Mouse (Mus musculus) liver, embryonic 15.5 days (tissue): ENCODE results near the gene Srrm3. TPM values are rescaled to one million over a fixed set of nuclear protein-coding genes. Genes with fewer than 3 reads are reported as not detected.

Experiments
- ATAC-seq: fragments of 200-750 bp; cut with Nextera tagmentation; 2 replicates; pipeline ENCODE4 v1.8.0; 2017; ENCODE audit warnings: moderate number of reproducible peaks, mild to moderate bottlenecking, moderate library complexity; ENCODE audit not compliant: insufficient read depth
- H3K27ac ChIP-seq: fragments of 300-500 bp; sonication (generic); replicated peaks from 2 replicates; pipeline ENCODE4 v1.5.1; 2015; ENCODE audit warnings: mild to moderate bottlenecking, inconsistent platforms
- H3K27me3 ChIP-seq: fragments of 300-500 bp; sonication (generic); 2 replicates; pipeline ENCODE4 v1.6.1; 2015; ENCODE audit warnings: mild to moderate bottlenecking, inconsistent platforms
- H3K36me3 ChIP-seq: fragments of 300-500 bp; sonication (generic); replicated peaks from 2 replicates; pipeline ENCODE4 v1.6.1; 2015; ENCODE audit warnings: moderate library complexity, mild to moderate bottlenecking, inconsistent platforms
- H3K4me1 ChIP-seq: fragments of 300-500 bp; sonication (generic); replicated peaks from 2 replicates; pipeline ENCODE4 v1.6.1; 2015; ENCODE audit warnings: inconsistent platforms
- H3K4me2 ChIP-seq: fragments of 300-500 bp; sonication (generic); 2 replicates; pipeline ENCODE4 v1.6.1; 2015; ENCODE audit warnings: moderate library complexity, mild to moderate bottlenecking, inconsistent platforms
- H3K4me3 ChIP-seq: fragments of 300-500 bp; sonication (generic); replicated peaks from 2 replicates; pipeline ENCODE4 v1.5.1; 2015; ENCODE audit warnings: mild to moderate bottlenecking, inconsistent platforms
- H3K9ac ChIP-seq: fragments of 300-500 bp; sonication (generic); 2 replicates; pipeline ENCODE4 v1.6.1; 2015; ENCODE audit warnings: moderate library complexity, mild to moderate bottlenecking, inconsistent platforms
- H3K9me3 ChIP-seq: fragments of 300-500 bp; sonication (generic); replicated peaks from 2 replicates; pipeline ENCODE4 v1.6.1; 2016; ENCODE audit warnings: inconsistent platforms
- WGBS: fragments of 180-500 bp; shearing (Covaris S2); methylation state at CpG from one replicate; pipeline ENCODE4 v1.1.7; 2015; ENCODE audit warnings: mixed read lengths; ENCODE audit not compliant: insufficient replicate concordance; 5-methylcytosine and 5-hydroxymethylcytosine counted together
- polyA plus RNA-seq: library from polyadenylated mRNA; unstranded; fragments of >200 nt; fragmentation: Nextera tagmentation; extraction: Ambion mirVana; gene quantifications from 2 replicates; pipeline ENCODE4 v1.2.1, GENCODE M21; 2015

The Srrm3 gene
- polyA plus RNA-seq, 1 experiment from 2014 or later: 0.02 TPM

DNA sequence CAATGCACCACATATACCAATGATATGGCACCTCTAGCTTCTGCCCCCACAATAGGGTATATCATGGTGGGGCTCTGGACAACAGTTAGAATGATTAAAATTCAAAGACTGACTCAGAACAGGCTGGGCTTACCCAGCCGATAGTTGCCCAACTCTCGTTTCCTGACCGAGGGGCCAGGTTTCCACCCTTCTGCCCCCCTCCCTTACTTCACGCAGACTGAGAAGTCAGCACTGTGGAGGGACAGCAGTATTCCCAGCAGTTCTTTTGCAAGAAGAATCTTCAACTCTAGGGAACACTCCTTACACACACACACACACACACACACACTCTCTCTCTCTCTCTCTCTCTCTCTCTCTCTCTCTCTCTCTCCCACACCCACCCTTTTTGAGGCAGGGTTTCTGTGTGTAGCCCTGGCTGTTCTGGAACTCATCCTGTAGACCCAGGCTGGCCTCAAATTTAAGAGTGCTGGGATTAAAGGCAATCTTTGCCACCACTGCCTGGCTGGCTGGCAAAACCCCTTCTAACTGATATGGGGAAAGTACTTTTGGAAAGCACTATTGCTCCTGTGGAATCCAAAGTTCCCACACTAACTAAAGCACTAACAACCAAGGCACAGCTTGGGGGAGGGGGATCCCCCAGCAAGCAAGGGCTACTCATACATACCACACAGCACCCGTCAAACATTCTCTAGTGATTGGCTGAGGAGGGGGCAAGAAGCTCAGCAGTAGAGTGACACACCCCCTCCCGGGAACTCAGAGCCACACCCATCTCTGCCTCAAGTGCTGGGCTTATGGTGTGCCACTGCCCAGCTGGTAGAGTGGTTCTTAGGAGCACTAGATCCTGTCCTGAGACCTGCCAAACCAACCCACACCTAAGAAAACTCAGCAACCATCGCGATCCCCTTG is 98.9 kb downstream of the Srrm3 start:
- no peak for ATAC-seq
- H3K4me3 ChIP-seq: no peak overlapping the region
- peaks cover 61% of the 10 kb centered on the region for H3K4me1 ChIP-seq
- no peak overlapping the region for H3K4me2 ChIP-seq
- H3K27ac ChIP-seq: no peak overlapping the region
- H3K9ac ChIP-seq: no peak overlapping the region
- H3K36me3 ChIP-seq: peaks cover 18% of the 10 kb centered on the region
- no peaks in the 10 kb centered on the region for H3K9me3 ChIP-seq
- no peaks in the 10 kb centered on the region for H3K27me3 ChIP-seq
- 40% methylated on average over 8 of the region's 8 CpGs for WGBS

DNA sequence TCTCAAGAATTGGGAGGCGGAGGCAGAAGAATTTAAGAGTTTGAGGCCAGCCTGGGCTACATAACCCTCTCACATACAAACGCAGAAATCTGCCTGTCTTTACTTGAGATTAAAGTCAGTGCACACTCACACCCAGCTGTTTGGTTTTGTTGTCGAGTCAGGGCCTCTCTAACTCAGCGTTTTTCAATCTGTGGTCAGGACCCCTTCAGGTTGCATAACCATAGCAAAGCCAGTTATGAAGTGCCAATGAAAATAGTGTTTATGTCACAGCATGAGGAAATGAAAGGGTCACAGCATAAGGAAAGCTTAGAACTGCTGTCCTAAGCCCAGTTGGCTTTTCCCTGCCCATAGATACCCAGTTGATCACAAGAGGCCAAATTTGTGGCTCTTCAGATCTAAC is 100.2 kb downstream of the Srrm3 start:
- 43% methylated on average over 4 of the region's 4 CpGs for WGBS
- Histone ChIP-seq H3K9ac (no peak overlapping the region), H3K9me3 (no peaks in the 10 kb centered on the region), H3K27me3 (no peaks in the 10 kb centered on the region), H3K4me1 (peaks cover 61% of the 10 kb centered on the region), H3K4me2 (no peak overlapping the region), H3K36me3 (peaks cover 31% of the 10 kb centered on the region), H3K27ac (peak overlapping the region; percentile 51), H3K4me3 (no peak overlapping the region)
- no peak for ATAC-seq

DNA sequence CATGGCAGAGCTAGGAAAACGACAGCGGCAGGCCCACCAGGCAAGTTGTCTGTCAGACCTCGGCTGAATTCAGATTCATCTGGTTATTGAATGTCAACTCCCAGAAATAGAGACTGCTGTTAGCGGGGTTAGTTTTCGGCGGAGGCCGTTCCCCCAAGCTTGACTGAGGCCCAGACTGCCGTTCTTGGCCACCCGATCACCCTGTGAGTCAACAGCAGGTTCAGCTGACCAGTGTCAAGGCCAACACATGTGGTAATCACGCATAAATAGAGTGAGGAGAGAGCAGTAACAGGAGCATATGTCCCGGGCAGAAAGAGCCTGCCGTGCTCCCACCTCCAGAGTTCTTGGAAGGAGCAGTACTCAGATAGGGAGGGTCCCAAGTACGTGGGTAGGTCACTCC is 100.6 kb downstream of the Srrm3 start:
- peaks cover 33% of the 10 kb centered on the region for H3K36me3 ChIP-seq
- no peak overlapping the region for H3K4me2 ChIP-seq
- WGBS: 64% methylated on average over 13 of the region's 13 CpGs
- peak overlapping the region; percentile 51 for H3K27ac ChIP-seq
- H3K4me1 ChIP-seq: peaks cover 61% of the 10 kb centered on the region
- H3K9me3 ChIP-seq: no peaks in the 10 kb centered on the region
- no peak for ATAC-seq
- no peak overlapping the region for H3K9ac ChIP-seq
- no peak overlapping the region for H3K4me3 ChIP-seq
- H3K27me3 ChIP-seq: no peaks in the 10 kb centered on the region

- 75% methylated on average over 12 of the region's 12 CpGs for WGBS
- Histone ChIP-seq H3K9me3 (no peaks in the 10 kb centered on the region), H3K9ac (no peak overlapping the region), H3K27ac (peak overlapping the region; percentile 51; the same call in 1 of the 2 replicates), H3K27me3 (no peaks in the 10 kb centered on the region), H3K4me2 (no peak overlapping the region), H3K4me3 (no peak overlapping the region), H3K36me3 (peaks cover 41% of the 10 kb centered on the region), H3K4me1 (peaks cover 67% of the 10 kb centered on the region)
- ATAC-seq: no peak
Observed at GRCm38 (mm10) chr5:135908185-135908584, 101.5 kb downstream of the Srrm3 start.

DNA sequence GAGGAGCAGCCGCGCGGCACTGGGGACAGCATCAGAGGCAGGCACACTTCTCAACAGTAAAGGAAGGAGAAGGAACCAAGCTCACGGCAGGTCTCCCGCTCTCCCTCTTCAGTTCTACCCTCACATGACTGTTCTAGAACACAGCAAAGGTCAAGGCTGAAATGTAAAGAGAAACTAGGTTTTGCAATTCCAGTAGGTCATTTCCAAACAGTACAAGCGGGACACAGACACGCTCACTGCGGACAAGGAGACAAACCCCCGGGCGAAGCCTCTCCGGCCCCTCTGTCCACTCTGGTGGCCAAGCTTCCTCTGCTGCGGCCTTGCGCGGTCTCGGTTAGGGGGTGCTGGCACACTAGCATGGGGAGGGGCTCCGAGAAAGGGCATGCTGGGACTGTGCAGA is 102.3 kb downstream of the Srrm3 start:
- Histone ChIP-seq H3K27me3 (no peaks in the 10 kb centered on the region), H3K4me1 (peaks cover 68% of the 10 kb centered on the region), H3K36me3 (peaks cover 49% of the 10 kb centered on the region), H3K9ac (no peak overlapping the region), H3K27ac (peak overlapping the region; percentile 69), H3K4me2 (no peak overlapping the region), H3K9me3 (no peaks in the 10 kb centered on the region), H3K4me3 (no peak overlapping the region)
- peak; percentile 15; the same call in 1 of the 2 replicates for ATAC-seq
- 80% methylated on average over 16 of the region's 16 CpGs for WGBS

- no peak overlapping the region for H3K9ac ChIP-seq
- 81% methylated on average over 10 of the region's 10 CpGs for WGBS
- no peak overlapping the region for H3K4me2 ChIP-seq
- H3K27ac ChIP-seq: peak overlapping the region; percentile 69
- no peaks in the 10 kb centered on the region for H3K9me3 ChIP-seq
- no peak for ATAC-seq
- peaks cover 69% of the 10 kb centered on the region for H3K4me1 ChIP-seq
- no peak overlapping the region for H3K4me3 ChIP-seq
- peaks cover 51% of the 10 kb centered on the region for H3K36me3 ChIP-seq
- H3K27me3 ChIP-seq: no peaks in the 10 kb centered on the region
Observed at GRCm38 (mm10) chr5:135909646-135910045, 103.0 kb downstream of the Srrm3 start.

DNA sequence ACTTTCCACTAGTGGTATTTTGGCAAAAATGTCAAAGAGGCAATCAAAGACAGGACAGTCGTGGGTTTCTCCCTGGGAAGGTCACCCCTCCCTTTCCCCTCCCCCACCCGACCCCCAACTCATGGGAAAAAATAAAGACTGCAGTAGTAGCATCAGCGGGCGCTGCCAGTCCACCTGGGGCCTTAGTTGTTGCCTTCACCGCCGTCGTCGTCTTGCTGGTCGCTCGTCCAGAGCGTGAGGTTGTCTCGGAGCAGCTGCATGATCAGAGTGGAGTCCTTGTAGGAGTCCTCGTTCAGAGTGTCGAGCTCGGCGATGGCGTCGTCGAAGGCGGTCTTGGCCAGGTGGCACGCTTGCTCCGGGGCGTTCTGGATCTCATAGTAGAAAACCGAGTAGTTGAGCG is 104.1 kb downstream of the Srrm3 start:
- Histone ChIP-seq H3K9me3 (no peaks in the 10 kb centered on the region), H3K9ac (no peak overlapping the region), H3K27me3 (no peaks in the 10 kb centered on the region), H3K4me3 (no peak overlapping the region), H3K36me3 (peaks cover 52% of the 10 kb centered on the region), H3K4me1 (peaks cover 67% of the 10 kb centered on the region), H3K4me2 (no peak overlapping the region), H3K27ac (no peak overlapping the region)
- 87% methylated on average over 25 of the region's 25 CpGs for WGBS
- ATAC-seq: no peak

GRCm38 (mm10) chr5:135911633-135912220 is 105.0 kb downstream of the Srrm3 start:
- H3K9ac ChIP-seq: no peak overlapping the region
- no peak overlapping the region for H3K27ac ChIP-seq
- H3K27me3 ChIP-seq: no peaks in the 10 kb centered on the region
- H3K36me3 ChIP-seq: peaks cover 59% of the 10 kb centered on the region
- H3K4me2 ChIP-seq: no peak overlapping the region
- no peak for ATAC-seq
- no peak overlapping the region for H3K4me3 ChIP-seq
- 76% methylated on average over 11 of the region's 11 CpGs for WGBS
- H3K9me3 ChIP-seq: no peaks in the 10 kb centered on the region
- peaks cover 67% of the 10 kb centered on the region for H3K4me1 ChIP-seq

DNA sequence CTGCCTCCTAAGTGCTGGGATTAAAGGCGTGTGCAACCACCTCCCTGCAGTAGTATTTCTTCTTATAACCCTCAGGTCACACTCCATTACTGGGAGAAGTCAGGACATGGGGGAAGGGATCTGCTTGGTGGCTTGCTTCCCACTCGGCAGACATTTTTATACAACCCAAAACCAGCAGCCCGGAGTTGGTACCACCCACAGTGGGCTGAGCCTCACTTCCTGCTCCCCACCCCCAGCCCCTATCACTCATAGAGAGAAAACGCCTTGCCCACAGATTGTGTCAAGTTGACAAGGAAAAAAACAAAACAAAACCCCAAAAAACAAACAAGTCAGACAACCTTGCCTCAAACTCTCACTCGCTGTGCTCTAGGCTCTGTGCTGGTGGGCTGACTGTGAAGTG is 106.5 kb downstream of the Srrm3 start:
- peaks cover 74% of the 10 kb centered on the region for H3K36me3 ChIP-seq

DNA sequence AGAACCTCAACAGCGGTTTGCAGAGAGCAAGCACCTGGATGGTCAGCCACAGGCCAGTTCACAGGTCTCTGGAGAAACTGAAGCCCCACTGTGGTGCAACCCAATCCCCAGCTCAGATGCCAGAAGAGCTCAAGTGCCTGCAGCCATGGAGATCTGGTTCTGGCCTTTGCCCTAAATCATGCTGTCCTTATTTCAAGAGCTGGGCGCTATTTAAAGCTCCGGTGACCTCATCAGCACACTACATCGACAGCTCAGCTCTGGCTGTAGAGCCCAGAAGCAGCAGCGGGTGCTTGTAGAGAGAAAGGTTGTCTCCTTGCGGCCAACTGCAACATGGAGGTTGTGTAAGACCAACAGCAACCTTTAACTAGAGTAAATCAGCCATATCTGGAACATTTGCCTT is 107.5 kb downstream of the Srrm3 start:
- H3K36me3 ChIP-seq: peaks cover 79% of the 10 kb centered on the region
- H3K4me1 ChIP-seq: peaks cover 47% of the 10 kb centered on the region

More for the DNA sequence above, 106.5 kb downstream of the Srrm3 start:
- H3K27me3 ChIP-seq: no peaks in the 10 kb centered on the region
- peaks cover 55% of the 10 kb centered on the region for H3K4me1 ChIP-seq
- H3K9ac ChIP-seq: no peak overlapping the region
- ATAC-seq: no peak
- no peak overlapping the region for H3K4me3 ChIP-seq
- H3K27ac ChIP-seq: peak overlapping the region; percentile 29; the same call in 1 of the 2 replicates
- no peak overlapping the region for H3K4me2 ChIP-seq
- WGBS: 41% methylated on average over 5 of the region's 5 CpGs
- H3K9me3 ChIP-seq: no peaks in the 10 kb centered on the region

GRCm38 (mm10) chr5:135916051-135916565 is 109.4 kb downstream of the Srrm3 start:
- peaks cover 40% of the 10 kb centered on the region for H3K4me1 ChIP-seq
- H3K9me3 ChIP-seq: no peaks in the 10 kb centered on the region
- WGBS: 74% methylated on average over 6 of the region's 6 CpGs
- no peak overlapping the region for H3K4me3 ChIP-seq
- ATAC-seq: no peak
- 0 out of 2 replicates have a peak overlapping the region, but pooled peaks have one; percentile 14 for H3K27ac ChIP-seq
- no peaks in the 10 kb centered on the region for H3K27me3 ChIP-seq
- peaks cover 77% of the 10 kb centered on the region for H3K36me3 ChIP-seq
- no peak overlapping the region for H3K9ac ChIP-seq
- no peak overlapping the region for H3K4me2 ChIP-seq

More for the DNA sequence above, 107.5 kb downstream of the Srrm3 start:
- H3K4me2 ChIP-seq: no peak overlapping the region
- 64% methylated on average over 6 of the region's 6 CpGs for WGBS
- H3K27ac ChIP-seq: peak overlapping the region; percentile 58
- ATAC-seq: peak; percentile 50
- H3K9ac ChIP-seq: no peak overlapping the region
- H3K9me3 ChIP-seq: no peaks in the 10 kb centered on the region
- H3K4me3 ChIP-seq: no peak overlapping the region
- no peaks in the 10 kb centered on the region for H3K27me3 ChIP-seq
